Mouse (Mus musculus) midbrain, embryonic 16.5 days (tissue): ENCODE measurements at regions not wholly inside any gene's neighbourhood (a gene's known extent, or its start where the extent isn't known, plus 50 kb on each side); places are given as distances from the start of the nearest gene placed in this dataset.

Experiments
- ATAC-seq: fragments of 200-750 bp; cut with Nextera tagmentation; 2 replicates; pipeline ENCODE4 v1.8.0; 2017; ENCODE audit warnings: moderate TSS enrichment
- H3K27ac ChIP-seq: fragments of 300-500 bp; sonication (generic); 2 replicates; pipeline ENCODE4 v1.5.1; 2014; ENCODE audit warnings: mild to moderate bottlenecking, low read length, mixed read lengths
- H3K27me3 ChIP-seq: fragments of 300-500 bp; sonication (generic); 2 replicates; pipeline ENCODE4 v1.6.1; 2014; ENCODE audit warnings: low read depth, low read length, mixed read lengths; ENCODE audit not compliant: control insufficient read depth, insufficient read depth
- H3K36me3 ChIP-seq: fragments of 300-500 bp; sonication (generic); 2 replicates; pipeline ENCODE4 v1.6.1; 2014; ENCODE audit warnings: mild to moderate bottlenecking, low read length, moderate library complexity, mixed read lengths; ENCODE audit not compliant: control insufficient read depth, insufficient read depth
- H3K4me1 ChIP-seq: fragments of 300-500 bp; sonication (generic); 2 replicates; pipeline ENCODE4 v1.6.1; 2014; ENCODE audit warnings: mild to moderate bottlenecking, low read length, mixed read lengths; ENCODE audit not compliant: control insufficient read depth, insufficient read depth
- H3K4me2 ChIP-seq: fragments of 300-500 bp; sonication (generic); 2 replicates; pipeline ENCODE4 v1.6.1; 2014; ENCODE audit warnings: mild to moderate bottlenecking, low read length, mixed read lengths
- H3K4me3 ChIP-seq: fragments of 300-500 bp; sonication (generic); 2 replicates; pipeline ENCODE4 v1.5.1; 2014; ENCODE audit warnings: low read depth, mild to moderate bottlenecking, low read length, moderate library complexity, mixed read lengths
- H3K9ac ChIP-seq: fragments of 300-500 bp; sonication (generic); 2 replicates; pipeline ENCODE4 v1.6.1; 2014; ENCODE audit warnings: low read depth, low read length, mixed read lengths
- H3K9me3 ChIP-seq: fragments of 300-500 bp; sonication (generic); replicated peaks from 2 replicates; pipeline ENCODE4 v1.6.1; 2014; ENCODE audit warnings: mild to moderate bottlenecking, low read length, mixed read lengths; ENCODE audit not compliant: control insufficient read depth, poor library complexity, severe bottlenecking
- WGBS: fragments of 180-500 bp; shearing (Covaris S2); extraction: QIAGEN DNeasy Blood & Tissue Kit; methylation state at CpG from one replicate; pipeline ENCODE4 v1.1.7; 2014; 5-methylcytosine and 5-hydroxymethylcytosine counted together

DNA sequence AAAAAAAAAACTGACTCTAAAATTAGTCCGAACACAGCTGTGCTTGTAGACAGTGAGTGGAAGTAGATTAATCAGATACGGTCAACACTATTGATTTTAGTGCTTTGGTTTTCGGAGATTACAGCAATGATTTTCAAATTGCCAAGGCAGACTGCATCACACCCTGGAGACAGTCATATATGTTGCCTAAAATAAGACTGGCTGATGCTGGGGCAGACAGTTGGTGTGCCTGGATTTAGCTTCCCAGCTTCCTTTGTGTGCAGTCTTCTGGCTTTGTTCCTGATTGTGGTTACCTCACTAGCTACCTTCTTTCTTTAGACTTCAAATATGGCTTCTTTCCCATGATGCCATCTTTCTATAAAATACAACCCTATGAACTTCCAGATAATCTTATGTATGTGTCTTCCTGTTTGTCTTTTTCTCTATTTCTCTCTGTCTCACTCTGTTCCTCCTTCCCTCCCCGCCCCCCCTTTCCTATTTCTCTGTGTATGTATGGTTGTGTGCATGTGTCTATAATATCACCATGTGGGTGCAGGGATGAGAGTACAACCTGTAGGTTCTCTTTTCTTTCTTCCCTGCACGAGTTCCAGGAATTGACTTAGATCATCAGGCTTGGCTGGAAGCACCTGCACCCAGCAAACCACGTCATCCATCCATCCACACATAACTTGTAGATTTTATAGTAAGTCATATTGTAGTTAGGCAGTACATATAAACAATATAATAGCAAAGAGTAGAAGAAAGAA lies 199.7 kb upstream of the Gm9008 start:
- H3K4me1 ChIP-seq, result no peaks in the 10 kb centered on the region
- H3K9me3 ChIP-seq, result no peaks in the 10 kb centered on the region
- 87% methylated on average over 6 of the region's 6 CpGs for WGBS
- no peaks in the 10 kb centered on the region for H3K27me3 ChIP-seq
- no peak for ATAC-seq
- H3K36me3 ChIP-seq, result no peaks in the 10 kb centered on the region
- H3K4me3 ChIP-seq, result no peak overlapping the region
- no peak overlapping the region for H3K9ac ChIP-seq
- no peak overlapping the region for H3K27ac ChIP-seq
- H3K4me2 ChIP-seq, result no peak overlapping the region

DNA sequence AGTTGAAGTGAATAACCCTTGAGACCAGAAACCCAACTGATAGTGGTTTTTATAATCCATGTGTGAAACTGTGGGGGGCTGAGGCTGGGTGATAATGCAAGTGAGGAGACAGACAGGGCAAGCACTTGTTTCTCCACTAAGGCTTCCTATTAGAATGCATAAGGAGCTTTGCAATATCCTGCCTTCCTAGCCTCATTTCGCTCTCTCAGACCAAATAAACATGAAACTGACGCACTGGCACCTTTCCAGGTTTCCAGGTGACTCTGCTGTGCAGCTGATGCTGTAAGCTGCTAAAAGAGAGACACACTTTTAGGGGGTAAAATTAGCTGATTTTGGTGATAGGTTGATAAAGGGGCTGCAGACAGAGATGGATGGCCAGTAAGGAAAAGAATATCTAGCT lies 191.2 kb upstream of the Gm9008 start:
- H3K4me2 ChIP-seq, result no peak overlapping the region
- H3K27me3 ChIP-seq, result no peaks in the 10 kb centered on the region
- no peak overlapping the region for H3K4me3 ChIP-seq
- ATAC-seq, result no peak
- no peaks in the 10 kb centered on the region for H3K9me3 ChIP-seq
- H3K27ac ChIP-seq, result no peak overlapping the region
- 19% methylated on average over 2 of the region's 2 CpGs for WGBS
- H3K9ac ChIP-seq, result no peak overlapping the region
- no peaks in the 10 kb centered on the region for H3K36me3 ChIP-seq
- peaks cover 6% of the 10 kb centered on the region; the same call in 1 of the 2 replicates for H3K4me1 ChIP-seq

DNA sequence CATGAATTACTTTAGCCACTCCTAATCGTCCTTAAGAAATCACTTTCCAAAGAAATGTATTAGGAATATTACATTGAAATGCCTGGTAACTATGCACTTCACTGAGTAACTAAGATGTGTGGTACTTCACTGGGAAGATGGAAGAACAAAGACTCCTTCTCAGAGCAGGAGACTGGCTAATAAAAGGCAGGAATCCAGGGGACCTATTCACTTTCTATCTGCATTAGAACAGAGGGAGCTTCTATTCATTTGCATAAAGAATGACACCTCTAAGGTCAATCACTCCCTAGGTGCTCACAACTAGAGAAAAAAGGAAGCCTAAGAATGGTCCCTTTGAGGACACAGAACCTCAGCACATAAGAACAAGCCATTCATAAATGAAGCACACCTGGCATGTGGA lies 142.0 kb upstream of the Gm9008 start:
- Histone ChIP-seq H3K27ac (no peak overlapping the region), H3K9me3 (no peaks in the 10 kb centered on the region), H3K9ac (no peak overlapping the region), H3K4me2 (no peak overlapping the region), H3K4me1 (no peaks in the 10 kb centered on the region), H3K4me3 (no peak overlapping the region), H3K27me3 (no peaks in the 10 kb centered on the region), H3K36me3 (no peaks in the 10 kb centered on the region)
- no peak for ATAC-seq
- WGBS, result 35% methylated on average over 1 of the region's 1 CpGs

DNA sequence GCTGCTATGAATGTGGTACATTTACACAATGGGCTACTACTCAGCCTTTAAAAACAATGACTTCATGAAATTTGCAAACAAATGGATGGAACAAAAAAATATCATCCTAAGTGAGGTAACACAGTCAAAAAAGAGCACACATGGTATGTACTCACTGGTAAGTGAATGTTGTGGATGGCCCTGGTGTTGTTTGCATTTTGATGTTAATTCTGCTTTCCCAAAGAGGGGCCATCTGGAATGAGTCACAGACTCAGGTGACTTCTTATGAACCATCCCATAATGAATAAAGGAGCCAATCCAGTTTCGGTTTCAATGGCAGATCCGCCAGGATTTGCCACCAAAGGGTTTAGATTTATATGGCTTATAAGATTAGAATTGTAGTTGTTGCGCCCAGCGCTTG lies 130.8 kb upstream of the Gm9008 start:
- H3K4me2 ChIP-seq, result no peak overlapping the region
- H3K9me3 ChIP-seq, result no peaks in the 10 kb centered on the region
- H3K27me3 ChIP-seq, result no peaks in the 10 kb centered on the region
- no peak for ATAC-seq
- WGBS, result 91% methylated on average over 4 of the region's 4 CpGs
- H3K36me3 ChIP-seq, result no peaks in the 10 kb centered on the region
- no peak overlapping the region for H3K27ac ChIP-seq
- no peak overlapping the region for H3K9ac ChIP-seq
- H3K4me3 ChIP-seq, result no peak overlapping the region
- no peaks in the 10 kb centered on the region for H3K4me1 ChIP-seq

DNA sequence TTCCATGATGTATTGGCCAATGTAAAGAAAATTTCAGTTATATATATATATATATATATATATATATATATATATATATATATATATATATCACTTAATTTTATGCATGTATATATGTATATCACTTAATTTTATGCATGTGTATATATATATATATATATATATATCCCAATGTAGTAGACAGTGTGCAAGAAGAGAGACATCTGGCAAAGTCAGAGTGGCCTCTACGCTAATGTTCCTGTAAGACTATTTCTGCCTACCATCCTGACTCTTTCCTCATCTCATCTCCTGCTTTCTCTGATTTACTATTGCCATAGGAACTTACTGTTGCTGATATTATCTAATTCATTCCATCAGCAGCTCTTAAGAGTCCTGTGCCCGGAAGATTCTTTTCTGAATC lies 123.9 kb upstream of the Gm9008 start:
- ATAC-seq, result no peak
- Histone ChIP-seq H3K36me3 (no peaks in the 10 kb centered on the region), H3K9me3 (no peaks in the 10 kb centered on the region), H3K4me3 (no peak overlapping the region), H3K27me3 (no peaks in the 10 kb centered on the region), H3K9ac (no peak overlapping the region), H3K27ac (no peak overlapping the region), H3K4me1 (no peaks in the 10 kb centered on the region), H3K4me2 (no peak overlapping the region)
- 96% methylated on average over 2 of the region's 2 CpGs for WGBS

DNA sequence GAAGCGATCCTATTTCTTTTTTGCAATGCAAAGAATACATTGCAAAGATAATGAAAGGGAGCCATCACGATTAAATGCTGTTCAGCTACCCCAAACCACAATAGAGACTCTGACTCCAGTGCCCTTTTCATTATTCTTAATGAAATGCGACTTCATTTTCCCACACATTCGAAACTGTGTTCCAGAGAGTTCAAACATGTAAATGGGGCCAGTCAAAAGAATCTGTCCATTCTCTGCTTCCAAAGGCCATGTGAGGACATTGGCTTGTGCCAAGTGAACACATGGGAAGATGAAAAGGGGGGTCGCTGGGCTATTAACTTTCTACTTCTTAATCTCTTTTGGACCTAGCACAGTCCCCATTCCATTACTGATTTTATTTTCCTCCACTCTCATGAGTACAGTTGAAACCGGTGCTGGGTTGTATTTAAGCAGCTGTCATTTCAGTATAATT lies 123.2 kb upstream of the Gm9008 start:
- no peak overlapping the region for H3K4me3 ChIP-seq
- peak; percentile 79 for ATAC-seq
- no peak overlapping the region for H3K9ac ChIP-seq
- WGBS, result 18% methylated on average over 6 of the region's 6 CpGs
- H3K4me1 ChIP-seq, result no peaks in the 10 kb centered on the region
- H3K27me3 ChIP-seq, result no peaks in the 10 kb centered on the region
- no peak overlapping the region for H3K27ac ChIP-seq
- no peak overlapping the region for H3K4me2 ChIP-seq
- H3K9me3 ChIP-seq, result no peaks in the 10 kb centered on the region
- H3K36me3 ChIP-seq, result no peaks in the 10 kb centered on the region
